Mouse (Mus musculus) B cell, adult 2 months (primary cell): Measurements from ENCODE around the gene Fabp1.

ENCODE experiments used
- DNase-seq, 2 experiments: peaks; one replicate each; pipeline ENCODE4 v3.0.0; 2022

Gene Fabp1

DNA sequence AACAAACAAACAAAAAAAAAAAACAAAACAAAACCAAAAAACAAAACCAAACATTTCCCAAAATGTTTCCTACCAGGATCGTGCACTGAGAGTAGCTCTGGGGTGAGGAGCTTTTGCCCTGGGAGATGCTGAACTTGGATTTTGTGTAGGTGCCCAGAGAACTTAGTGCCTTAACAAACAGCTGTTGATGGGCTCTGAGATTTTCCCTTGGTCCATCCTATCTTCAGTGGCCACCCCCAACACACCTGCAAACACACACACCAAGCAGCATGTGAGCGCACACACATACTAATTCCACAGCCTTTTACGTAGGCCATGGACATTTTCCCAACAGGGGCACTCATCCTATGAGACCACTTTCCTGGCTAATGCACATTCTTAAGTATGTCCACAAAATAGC lies 12.8 kb downstream of the Fabp1 start:
- DNase-seq = no peak

DNA sequence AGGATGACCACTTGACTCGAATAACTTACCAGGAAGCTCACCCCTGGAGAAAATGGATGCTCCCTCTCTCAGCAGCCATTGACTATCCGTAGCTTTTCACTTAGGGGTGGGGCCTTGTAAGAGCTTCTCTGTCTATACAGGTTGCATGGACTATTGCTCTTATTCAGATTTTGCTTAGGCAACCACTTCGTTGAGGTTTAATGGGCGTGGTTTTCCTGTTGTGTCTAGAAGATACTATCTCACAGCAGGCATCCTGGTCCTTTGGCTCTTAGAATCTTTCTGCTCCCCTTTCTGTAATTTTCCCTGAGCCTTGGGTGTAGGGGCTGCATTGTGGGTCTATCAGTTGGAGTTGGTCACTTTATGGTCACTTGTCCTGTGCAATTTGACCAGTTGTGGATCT lies 21.9 kb downstream of the Fabp1 start:
- no peak for DNase-seq

DNA sequence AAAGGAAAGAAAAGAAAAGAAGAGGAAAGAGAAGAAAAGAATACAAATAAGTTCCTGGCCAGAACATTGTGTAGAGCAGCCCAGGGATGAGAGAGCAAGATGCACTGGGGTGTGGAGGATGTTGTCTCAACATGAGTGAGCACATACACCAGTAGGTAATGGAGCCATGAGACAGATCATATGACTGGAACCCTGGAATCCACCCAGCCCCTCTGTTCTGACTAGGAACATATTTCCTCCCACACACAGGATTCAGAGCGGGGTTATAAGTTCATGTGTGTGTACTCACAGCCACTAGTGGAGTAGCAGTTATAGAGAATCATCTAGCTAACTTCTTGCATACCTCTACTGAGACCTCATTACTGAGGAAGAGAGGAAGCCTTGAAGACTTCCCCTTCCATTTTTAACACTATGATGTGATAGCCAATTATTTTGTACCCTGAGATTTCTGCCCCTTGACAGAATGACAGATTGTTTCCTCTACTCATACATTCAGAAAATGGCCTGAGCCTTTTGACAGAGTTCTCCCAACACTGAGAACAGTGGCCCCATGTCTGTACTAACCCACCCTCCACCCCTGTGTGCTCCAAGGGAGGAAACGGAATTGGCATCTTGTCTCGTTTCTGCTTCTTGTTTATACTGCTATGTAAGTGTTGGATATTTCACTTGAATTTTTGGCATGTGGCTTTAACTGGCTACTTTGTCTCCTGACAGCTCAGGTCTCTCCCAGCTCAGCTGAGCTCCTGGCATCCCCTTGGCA lies 24.7 kb downstream of the Fabp1 start:
- no peak for DNase-seq

DNA sequence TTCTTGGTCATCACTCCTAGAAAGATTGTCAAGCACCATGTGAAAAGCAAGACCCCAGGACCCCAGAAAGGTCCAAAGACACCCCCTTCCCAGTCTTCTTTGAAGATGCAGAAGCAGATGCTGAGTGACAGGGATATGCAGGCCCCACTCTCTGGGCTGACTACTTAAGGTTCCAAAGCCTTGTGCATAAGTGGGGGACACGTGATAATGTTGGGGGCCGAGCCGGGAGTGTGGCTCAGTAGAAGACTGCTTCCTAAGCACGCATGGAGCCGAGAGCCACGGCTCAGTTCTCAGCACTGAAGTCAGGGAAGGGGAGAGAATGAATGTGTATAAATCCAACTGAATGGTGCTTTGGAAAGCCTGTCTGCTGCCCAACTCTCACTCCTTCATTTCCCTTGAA lies 26.9 kb downstream of the Fabp1 start:
- DNase-seq = no peak

DNA sequence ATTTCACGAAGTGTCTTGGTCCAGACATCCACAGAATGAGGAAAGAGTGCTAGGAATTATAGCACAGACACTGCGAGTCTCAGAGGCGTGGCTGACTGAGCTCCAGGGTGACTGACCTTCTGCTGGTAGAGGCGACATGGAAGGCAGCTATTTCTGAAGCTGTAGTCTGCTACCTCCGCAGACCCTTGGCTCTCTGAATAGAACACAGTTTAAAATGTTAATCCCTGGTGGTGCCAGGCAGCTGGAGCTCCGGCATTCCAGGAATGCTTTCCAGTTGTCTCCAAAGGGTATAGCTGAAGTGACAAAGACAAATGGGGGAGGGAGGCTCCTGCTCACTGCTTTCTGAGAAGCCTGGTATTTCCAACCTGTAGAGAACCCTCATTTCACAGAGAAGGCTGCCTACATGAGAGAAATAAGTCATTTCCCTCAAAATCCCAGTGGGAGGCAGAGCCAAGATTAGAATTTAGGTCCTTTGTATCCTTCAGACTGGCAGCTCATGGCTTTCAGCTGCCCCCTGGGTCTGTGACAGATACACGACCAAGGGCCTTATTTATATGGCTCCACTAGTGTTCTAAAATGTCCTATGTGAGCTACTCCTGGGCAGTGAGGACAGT lies 27.6 kb downstream of the Fabp1 start:
- no peak for DNase-seq

DNA sequence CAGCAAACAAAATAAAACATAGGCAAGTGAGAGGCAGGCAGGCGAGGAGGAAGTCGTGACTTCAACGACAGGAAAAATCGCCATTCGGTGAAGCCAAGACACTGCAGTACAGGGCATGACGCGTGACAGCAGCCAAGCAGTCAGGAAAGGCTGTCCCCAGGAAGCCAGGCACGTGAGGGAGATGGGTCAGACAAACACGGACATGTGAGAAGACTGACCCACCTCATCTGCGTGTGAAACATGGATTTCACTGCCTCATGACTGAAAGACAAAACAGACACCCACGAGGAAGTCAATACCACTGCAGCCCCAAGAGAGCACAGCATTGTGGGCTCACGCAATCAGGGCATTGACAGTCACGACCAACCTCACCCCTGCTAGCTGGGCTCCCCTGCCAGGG lies 35.5 kb downstream of the Fabp1 start:
- DNase-seq = no peak

DNA sequence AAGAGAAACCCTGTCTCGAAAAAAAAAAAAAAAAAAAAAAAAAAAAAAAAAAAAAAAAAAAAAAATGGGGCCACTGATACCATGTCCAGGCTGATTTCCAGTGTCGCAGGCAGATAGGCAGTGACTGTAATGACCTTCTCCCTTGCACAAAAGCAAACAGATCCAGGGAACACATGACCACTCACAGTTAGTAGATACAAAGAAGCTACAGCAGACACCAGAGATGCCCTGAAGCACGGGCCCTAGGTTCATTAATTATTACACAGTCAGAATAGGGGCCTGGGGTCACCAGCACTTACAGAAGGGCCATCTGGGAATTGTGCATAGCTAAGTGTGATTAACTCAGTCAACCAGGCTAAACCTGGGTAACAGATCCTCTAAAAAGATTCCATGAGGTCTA lies 36.3 kb downstream of the Fabp1 start:
- no peak for DNase-seq

DNA sequence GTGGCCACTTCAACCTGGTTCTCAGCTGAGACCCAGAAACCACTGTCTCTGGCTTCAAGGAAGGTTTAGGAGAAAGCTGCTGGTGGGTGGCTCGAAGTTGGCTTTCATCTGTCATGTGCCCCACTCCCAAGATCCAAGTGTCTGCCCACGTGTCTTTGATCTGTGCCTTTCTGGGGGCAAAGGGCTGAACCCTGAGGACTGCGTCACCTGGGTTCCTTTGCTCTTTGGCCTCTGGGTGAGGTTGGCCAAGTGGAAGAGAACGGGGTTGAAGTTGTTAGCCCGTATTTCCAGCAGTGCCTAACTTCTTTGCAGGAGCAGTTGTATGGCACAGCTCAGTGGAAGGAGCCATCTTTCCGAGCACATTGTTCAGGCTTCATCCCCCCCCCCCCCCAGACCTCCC lies 36.9 kb downstream of the Fabp1 start:
- no peak for DNase-seq

DNA sequence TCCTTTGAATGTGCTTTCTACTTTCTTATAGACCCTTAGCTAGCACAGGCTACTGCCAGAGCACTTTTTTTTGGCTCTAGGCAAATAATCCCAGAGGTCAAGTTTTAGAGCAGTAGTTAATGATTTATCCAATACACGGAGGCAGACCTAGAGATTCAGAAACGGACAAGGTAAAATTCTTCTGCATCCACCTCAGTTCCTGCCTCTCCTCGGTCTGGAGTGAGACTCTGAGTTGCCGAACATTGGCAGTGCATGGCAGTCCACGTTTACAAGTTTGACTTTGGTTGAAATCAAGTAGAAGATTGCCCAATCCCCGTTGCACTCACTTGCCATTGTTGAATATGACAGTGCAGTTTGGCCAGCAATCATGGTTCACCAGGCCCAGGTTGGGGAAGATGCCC lies 37.4 kb downstream of the Fabp1 start:
- DNase-seq = no peak

DNA sequence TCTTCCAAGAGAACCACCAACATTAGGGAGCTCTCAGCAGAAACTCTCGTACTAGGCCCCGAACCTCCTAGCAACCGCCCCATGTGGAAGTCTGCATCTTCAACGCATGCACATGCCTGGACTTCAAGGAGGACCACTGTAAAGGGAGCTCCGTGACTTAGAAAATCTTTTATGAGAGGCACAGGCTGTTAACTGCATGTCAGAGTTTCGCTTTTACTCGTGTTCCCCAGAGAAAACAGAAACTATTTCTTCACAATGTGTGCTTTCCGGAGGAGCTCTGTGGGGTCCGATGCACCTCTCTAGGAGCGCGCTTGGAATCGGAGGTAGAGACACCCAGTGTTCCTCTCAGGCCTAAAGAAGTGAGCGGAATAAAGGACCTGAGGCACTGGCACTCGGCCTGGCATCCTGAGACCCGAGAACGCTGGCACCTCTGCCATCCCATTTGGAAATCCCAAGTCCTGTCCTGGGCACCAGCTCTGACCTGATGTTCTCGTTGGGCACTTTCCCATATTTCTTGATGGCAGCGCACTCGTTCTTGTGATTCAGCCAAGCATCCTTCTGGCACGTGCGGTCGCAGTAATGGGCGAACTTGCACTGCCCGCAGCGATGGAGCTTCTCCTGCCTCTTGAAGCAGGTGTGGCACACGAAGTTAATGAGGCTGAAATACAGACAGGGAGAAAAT lies 39.6 kb downstream of the Fabp1 start:
- no peak for DNase-seq

DNA sequence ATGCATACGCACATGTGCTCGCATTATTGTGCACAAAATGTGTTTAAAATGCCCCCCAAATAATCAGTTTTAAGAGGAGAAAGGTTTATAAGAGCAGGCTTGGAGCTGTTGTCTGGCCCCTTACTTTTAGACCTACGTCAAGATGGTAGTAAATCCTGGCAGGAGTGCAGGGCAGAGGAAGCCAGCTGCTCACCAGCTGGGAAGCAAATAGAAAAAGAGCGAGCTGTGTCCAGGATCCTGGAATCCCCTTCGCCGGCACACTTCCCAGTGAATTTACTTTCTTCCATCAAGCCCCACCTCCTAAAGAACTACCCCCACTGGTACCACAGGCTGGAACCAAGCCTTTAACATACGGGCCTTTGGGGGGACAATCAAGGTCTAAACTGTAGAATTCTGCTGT lies 41.2 kb downstream of the Fabp1 start:
- no peak for DNase-seq

DNA sequence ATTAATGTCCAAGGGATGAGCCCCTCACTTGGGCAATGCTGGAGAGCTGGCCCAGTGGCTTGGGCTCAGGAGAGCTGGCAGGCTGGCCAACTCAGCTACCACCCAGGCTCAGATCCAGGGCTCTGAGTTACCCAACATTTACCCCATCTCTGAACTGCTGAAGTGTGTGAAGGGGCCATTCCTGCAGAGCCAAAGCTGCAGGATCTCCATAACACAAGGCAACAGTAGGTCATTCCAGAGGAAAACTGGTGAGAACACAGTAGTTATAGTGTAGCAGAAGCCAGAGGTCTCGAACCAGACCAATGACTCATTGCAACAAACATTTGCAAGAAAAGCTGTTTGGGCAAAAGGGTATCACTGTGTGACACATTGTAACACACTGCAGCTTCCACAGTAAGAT lies 43.2 kb downstream of the Fabp1 start:
- no peak for DNase-seq

DNA sequence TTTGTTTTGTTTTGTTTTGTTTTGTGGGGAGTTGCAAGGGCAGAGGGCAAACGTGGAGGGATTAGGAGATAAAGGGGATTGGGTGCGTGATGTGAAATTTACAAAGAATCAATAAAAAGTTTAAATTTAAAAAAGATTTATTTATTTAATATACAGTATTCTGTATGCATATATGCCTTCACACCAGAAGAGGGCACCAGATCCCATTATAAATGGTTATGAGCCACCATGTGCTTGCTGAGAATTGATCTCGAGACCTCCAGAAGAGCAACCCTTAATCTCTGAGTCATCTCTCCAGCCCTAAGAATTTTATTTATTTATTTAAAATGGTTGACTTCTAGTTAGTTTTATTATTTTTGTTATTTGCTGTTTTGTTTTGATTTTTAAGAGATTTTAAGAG lies 43.6 kb downstream of the Fabp1 start:
- no peak for DNase-seq

DNA sequence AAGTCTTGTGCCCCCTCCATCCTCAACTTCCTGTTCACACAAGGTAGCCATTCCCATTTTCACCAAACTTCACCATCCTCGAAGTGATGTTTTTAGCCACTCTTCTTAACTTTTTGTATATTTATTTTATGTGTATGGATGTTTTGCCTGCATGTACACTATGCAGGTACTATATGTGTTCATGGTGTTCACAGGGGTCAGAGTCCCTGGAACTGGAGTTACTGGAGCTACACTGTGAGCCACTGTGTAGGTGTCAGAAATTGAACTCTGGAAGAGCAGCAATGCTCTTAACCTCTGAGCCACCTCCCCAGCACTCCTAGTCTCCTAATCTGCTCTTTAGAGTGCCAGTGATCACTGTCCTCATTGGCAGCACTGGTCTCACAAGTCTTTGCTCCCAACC lies 48.8 kb downstream of the Fabp1 start:
- no peak for DNase-seq

DNA sequence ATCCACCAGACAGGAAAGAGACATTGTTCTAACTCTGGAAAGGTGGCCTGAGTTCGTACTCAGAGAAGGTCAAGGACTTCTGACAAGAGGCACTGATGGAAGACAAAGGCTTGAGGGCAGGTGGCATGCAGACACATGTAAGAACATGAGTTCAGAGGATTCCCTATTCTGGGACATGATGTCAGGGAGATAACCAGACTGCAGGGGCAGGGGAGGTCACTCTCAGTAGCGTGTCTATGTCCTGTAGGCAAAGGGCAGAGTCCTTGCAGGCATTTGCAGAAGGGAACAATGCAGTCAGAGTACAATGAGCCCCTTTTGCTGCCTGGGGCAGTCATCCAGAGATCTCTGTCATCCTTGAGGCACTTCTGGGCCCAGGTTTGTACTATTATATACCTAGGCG lies 50.0 kb downstream of the Fabp1 start:
- no peak for DNase-seq

DNA sequence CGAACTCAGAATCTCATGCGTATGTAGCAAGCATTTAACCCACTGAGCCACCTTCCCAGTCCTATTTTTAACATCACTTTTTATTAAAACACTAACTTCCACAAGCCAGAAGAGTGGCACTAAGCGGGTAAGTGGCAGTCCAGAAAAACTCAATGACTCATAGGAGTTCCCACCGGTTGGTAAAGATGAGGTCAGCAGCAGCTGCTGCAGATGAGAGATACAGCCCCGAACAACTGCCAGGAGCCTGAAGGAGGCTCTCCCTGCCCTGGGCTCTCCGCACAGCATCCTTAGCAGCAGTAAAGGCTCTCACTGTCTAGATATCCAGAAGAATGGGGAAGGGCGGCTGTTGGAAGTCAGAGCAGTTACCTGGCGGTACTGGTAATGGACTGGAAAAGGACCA lies 51.3 kb downstream of the Fabp1 start:
- DNase-seq = no peak

DNA sequence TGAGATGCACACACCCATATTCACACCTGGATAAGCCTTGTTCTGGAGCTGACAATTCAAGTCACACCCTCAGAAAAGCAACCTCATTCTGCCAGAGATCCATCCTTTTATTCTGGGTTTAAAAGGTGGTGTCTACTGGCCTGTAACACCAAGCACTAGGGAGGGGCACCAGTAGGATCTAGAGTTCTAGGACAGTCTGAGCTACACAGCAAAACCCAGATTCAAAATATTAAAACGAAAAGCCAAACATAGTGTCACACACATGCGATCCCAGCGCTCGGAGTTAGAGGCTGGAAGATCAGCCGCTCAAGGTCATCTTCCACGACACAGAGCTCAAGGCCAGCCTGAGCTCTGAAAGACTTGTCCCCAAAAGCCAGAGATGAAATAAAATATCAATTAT lies 54.8 kb downstream of the Fabp1 start:
- DNase-seq = no peak
